Mouse (Mus musculus) CH12.LX (cell line): ENCODE measurements around the gene Sema5b.

Source experiments
- CHD2 ChIP-seq: IDR thresholded peaks from 2 replicates; pipeline ENCODE4 v1.6.1; 2011; ENCODE audit warnings: low read length, improper control_type of control experiment
- CTCF ChIP-seq, 2 experiments: IDR thresholded peaks in 1 of 2; conservative IDR thresholded peaks in 1 of 2; 2 replicates each; pipeline ENCODE4 v1.5.1; 2011 to 2012; ENCODE audit warnings: low read depth in 2 of 2, low read length in 2 of 2, improper control_type of control experiment in 1 of 2, inconsistent platforms in 1 of 2, mild to moderate bottlenecking in 1 of 2, moderate library complexity in 1 of 2
- EP300 ChIP-seq: IDR thresholded peaks from 2 replicates; pipeline ENCODE4 v1.6.1; 2011; ENCODE audit warnings: low read length, improper control_type of control experiment
- GABPA ChIP-seq: IDR thresholded peaks from 2 replicates; pipeline ENCODE4 v1.6.1; 2012; ENCODE audit warnings: low read depth, low read length, improper control_type of control experiment, inconsistent platforms; ENCODE audit not compliant: insufficient replicate concordance
- MAFK ChIP-seq: IDR thresholded peaks from 2 replicates; pipeline ENCODE4 v1.6.1; 2011; ENCODE audit warnings: low read length, improper control_type of control experiment; ENCODE audit not compliant: insufficient replicate concordance
- MXI1 ChIP-seq: IDR thresholded peaks from 2 replicates; pipeline ENCODE4 v1.6.1; 2011; ENCODE audit warnings: mild to moderate bottlenecking, low read depth, low read length, improper control_type of control experiment
- MYC ChIP-seq: IDR thresholded peaks from 2 replicates; pipeline ENCODE4 v1.6.1; 2011; ENCODE audit warnings: low read depth, mild to moderate bottlenecking, improper control_type of control experiment, low read length
- POLR2A ChIP-seq: IDR thresholded peaks from 2 replicates; pipeline ENCODE4 v1.6.1; 2011; ENCODE audit warnings: low read depth, mild to moderate bottlenecking, improper control_type of control experiment, low read length
- SIN3A ChIP-seq: IDR thresholded peaks from 2 replicates; pipeline ENCODE4 v1.6.1; 2012; ENCODE audit warnings: low read length, improper control_type of control experiment, inconsistent platforms
- TBP ChIP-seq: conservative IDR thresholded peaks from 2 replicates; pipeline ENCODE4 v1.6.1; 2011; ENCODE audit warnings: low read depth, low read length, improper control_type of control experiment
- USF2 ChIP-seq: conservative IDR thresholded peaks from 2 replicates; pipeline ENCODE4 v1.6.1; 2011; ENCODE audit warnings: low read depth, low read length, improper control_type of control experiment

- TF ChIP-seq POLR2A (no peak), EP300 (no peak), MYC (no peak), TBP (no peak), GABPA (no peak), CTCF (conservative IDR thresholded peaks at IDR 0.05 in 1 of 2, IDR thresholded peaks at IDR 0.05 in 1 of 2; ENCODE audit: low read depth in 2 of 2, low read length in 2 of 2) (no peak), MAFK (no peak), USF2 (no peak), CHD2 (no peak), SIN3A (no peak), MXI1 (no peak)
These were observed 83.0 kb downstream of the Sema5b start for GRCm38 (mm10) chr16:35623986-35624385.
